Mouse (Mus musculus) kidney, adult 2 months (tissue): ENCODE measurements at regions not wholly inside any gene's neighbourhood (a gene's known extent, or its start where the extent isn't known, plus 50 kb on each side); places are given as distances from the start of the nearest gene placed in this dataset.

ENCODE experiments used
- DNase-seq: peaks from one replicate; pipeline ENCODE4 v3.0.0; 2021
- H3K27ac ChIP-seq: fragments of 200-500 bp; 2 replicates; pipeline ENCODE4 v1.5.1; 2012; ENCODE audit warnings: low read depth, low read length, control low read depth, inconsistent platforms; ENCODE audit not compliant: insufficient read depth
- H3K27me3 ChIP-seq: fragments of 200-500 bp; replicated peaks from 2 replicates; pipeline ENCODE4 v1.6.1; 2012; ENCODE audit warnings: mild to moderate bottlenecking, moderate library complexity, low read length, inconsistent platforms; ENCODE audit not compliant: control insufficient read depth, insufficient read depth
- H3K36me3 ChIP-seq: fragments of 200-500 bp; 2 replicates; pipeline ENCODE4 v1.6.1; 2012; ENCODE audit warnings: mild to moderate bottlenecking, moderate library complexity, low read length, inconsistent platforms; ENCODE audit not compliant: control insufficient read depth, insufficient read depth
- H3K4me1 ChIP-seq: fragments of 200-500 bp; 2 replicates; pipeline ENCODE4 v1.6.1; 2011; ENCODE audit warnings: low read length; ENCODE audit not compliant: control insufficient read depth, insufficient read depth
- H3K4me3 ChIP-seq: fragments of 200-500 bp; 2 replicates; pipeline ENCODE4 v1.5.1; 2011; ENCODE audit warnings: mild to moderate bottlenecking, low read depth, low read length, control low read depth; ENCODE audit not compliant: insufficient read depth
- CTCF ChIP-seq: fragments of 200-500 bp; conservative IDR thresholded peaks from 2 replicates; pipeline ENCODE4 v1.5.1; 2011; ENCODE audit warnings: low read depth, mild to moderate bottlenecking, control low read depth, low read length, moderate library complexity, mixed read lengths; ENCODE audit not compliant: insufficient read depth, insufficient read length
- POLR2A ChIP-seq: fragments of 200-500 bp; IDR thresholded peaks from one replicate; pipeline ENCODE4 v1.6.1; 2011; ENCODE audit warnings: low read depth, low read length, control low read depth
- WGBS: fragments of 180-500 bp; shearing (Covaris S2); methylation state at CpG from one replicate; pipeline ENCODE4 v1.1.7; 2018; 5-methylcytosine and 5-hydroxymethylcytosine counted together

DNA sequence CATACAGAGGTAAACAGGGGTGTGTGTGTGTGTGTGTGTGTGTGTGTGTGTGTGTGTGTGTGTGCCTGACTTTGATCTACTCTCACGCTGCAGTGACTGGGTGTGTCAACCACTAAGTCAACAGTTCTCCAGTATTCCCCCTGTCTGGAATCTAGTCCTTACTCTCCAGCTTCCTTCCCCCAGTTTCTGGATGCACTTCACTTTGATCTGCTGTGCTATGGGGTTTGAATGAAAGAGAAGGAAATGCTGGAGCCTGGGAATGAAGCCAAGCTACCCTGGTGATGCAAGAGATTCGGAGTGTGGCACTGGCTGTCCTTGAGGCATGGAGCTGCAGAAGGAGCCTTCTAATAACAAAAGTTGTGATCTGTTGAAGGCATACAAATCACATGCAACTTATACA lies 97.1 kb upstream of the Foxq1 start:
- Histone ChIP-seq H3K27ac (no peak overlapping the region), H3K36me3 (no peaks in the 10 kb centered on the region), H3K27me3 (no peaks in the 10 kb centered on the region), H3K4me3 (no peak overlapping the region), H3K4me1 (no peaks in the 10 kb centered on the region)
- TF ChIP-seq POLR2A (no peak), CTCF (no peak)
- no peak for DNase-seq
- 45% methylated on average over 2 of the region's 2 CpGs for WGBS

GRCm38 (mm10) chr13:31465141-31465540 lies 90.8 kb upstream of the Foxq1 start:
- Histone ChIP-seq H3K36me3 (no peaks in the 10 kb centered on the region), H3K4me1 (no peaks in the 10 kb centered on the region), H3K27me3 (no peaks in the 10 kb centered on the region), H3K4me3 (no peak overlapping the region), H3K27ac (no peak overlapping the region)
- WGBS = 84% methylated on average over 8 of the region's 8 CpGs
- DNase-seq = no peak
- TF ChIP-seq CTCF (no peak), POLR2A (no peak)

DNA sequence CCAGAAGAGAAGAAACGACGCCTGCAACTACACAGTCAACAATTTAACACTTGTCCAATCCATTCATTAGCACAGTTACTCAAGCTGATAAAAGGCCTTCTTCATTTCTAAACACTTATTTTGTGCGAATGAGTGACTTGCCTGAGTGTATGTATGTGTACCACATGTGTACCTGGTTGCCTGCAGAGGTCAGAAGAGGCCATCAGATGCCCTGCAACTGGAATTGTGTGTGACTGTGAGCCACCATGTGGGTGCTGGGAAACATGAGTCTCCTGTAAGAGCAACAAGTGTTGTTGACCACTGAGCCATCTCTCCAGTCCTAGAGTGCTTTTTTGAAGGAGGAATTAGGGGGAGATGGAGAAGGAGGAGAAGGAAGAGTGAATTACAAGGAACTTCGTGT lies 90.2 kb upstream of the Foxq1 start:
- H3K27me3 ChIP-seq = no peaks in the 10 kb centered on the region
- TF ChIP-seq CTCF = peak; percentile 37; the same call in 1 of the 2 replicates
- no peak for TF ChIP-seq POLR2A
- no peaks in the 10 kb centered on the region for H3K4me1 ChIP-seq
- H3K27ac ChIP-seq = no peak overlapping the region
- H3K36me3 ChIP-seq = no peaks in the 10 kb centered on the region
- WGBS = 83% methylated on average over 4 of the region's 4 CpGs
- H3K4me3 ChIP-seq = no peak overlapping the region
- DNase-seq = no peak

DNA sequence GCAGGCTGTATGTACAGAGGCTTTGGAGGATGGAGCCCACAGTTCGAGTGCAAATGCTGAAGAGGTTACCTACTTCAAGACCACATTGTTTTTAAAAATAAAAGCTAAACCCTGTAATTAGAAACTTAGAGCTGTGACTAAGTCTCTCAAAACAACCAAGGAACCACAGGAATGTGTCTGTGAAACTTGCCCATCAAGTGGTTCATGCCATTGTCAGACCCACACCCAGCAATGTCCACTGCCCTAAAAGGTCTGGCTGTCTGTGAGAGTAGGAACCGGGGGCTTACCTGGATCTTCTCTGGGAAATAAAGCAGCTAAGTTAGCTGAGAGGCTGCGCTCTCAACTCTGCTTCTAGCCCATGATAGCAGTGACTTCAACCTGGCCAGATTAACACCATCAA lies 87.8 kb upstream of the Foxq1 start:
- no peaks in the 10 kb centered on the region for H3K4me1 ChIP-seq
- 88% methylated on average over 3 of the region's 3 CpGs for WGBS
- no peaks in the 10 kb centered on the region for H3K27me3 ChIP-seq
- no peak overlapping the region for H3K4me3 ChIP-seq
- no peak for TF ChIP-seq POLR2A
- no peak for TF ChIP-seq CTCF
- DNase-seq = no peak
- no peaks in the 10 kb centered on the region for H3K36me3 ChIP-seq
- H3K27ac ChIP-seq = no peak overlapping the region

DNA sequence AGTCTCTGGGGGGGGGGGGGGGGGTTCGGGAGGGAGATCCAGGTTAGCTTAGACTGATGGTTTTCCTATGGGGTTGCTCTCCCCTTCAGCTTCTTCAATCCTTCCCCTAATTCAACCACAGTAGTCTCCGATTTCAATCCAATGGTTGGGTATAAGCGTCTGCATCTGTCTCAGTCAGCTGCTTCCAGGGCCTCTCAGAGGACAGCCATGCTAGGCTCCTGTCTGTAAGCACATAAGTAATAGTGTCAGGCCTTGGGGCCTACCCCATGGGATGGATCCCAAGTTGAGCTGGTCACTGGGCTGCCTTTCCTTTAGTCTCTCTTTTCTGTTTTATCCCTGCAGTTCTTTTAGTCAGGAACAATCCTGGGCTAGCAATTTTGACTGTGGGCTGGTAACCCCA lies 87.0 kb upstream of the Foxq1 start:
- no peak overlapping the region for H3K4me3 ChIP-seq
- 85% methylated on average over 3 of the region's 3 CpGs for WGBS
- no peak for DNase-seq
- H3K27me3 ChIP-seq = no peaks in the 10 kb centered on the region
- no peaks in the 10 kb centered on the region for H3K4me1 ChIP-seq
- H3K27ac ChIP-seq = no peak overlapping the region
- TF ChIP-seq CTCF = no peak
- TF ChIP-seq POLR2A = no peak
- H3K36me3 ChIP-seq = no peaks in the 10 kb centered on the region

DNA sequence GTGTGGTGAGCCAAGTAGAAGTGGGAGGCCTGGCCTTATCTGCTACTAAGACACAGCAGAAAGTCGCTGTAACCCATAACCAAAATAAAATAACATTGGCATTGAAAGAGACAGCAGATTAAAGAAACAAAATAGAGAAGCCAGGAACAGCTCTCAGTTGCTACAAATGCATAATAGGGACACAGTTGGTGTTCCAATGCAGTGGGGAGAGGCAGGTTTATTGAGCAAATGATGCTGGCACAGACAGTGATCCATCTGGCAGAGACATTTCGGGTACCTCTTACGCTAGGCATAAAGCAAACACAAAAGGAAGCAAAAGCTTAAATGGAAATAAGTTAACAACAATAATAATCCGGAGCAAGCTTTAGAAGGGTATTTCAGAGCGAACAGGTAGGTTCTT lies 83.6 kb upstream of the Foxq1 start:
- no peaks in the 10 kb centered on the region for H3K27me3 ChIP-seq
- peaks cover 3% of the 10 kb centered on the region; the same call in 1 of the 2 replicates for H3K4me1 ChIP-seq
- H3K27ac ChIP-seq = no peak overlapping the region
- no peak overlapping the region for H3K4me3 ChIP-seq
- 89% methylated on average over 5 of the region's 5 CpGs for WGBS
- DNase-seq = no peak
- no peak for TF ChIP-seq POLR2A
- H3K36me3 ChIP-seq = no peaks in the 10 kb centered on the region

DNA sequence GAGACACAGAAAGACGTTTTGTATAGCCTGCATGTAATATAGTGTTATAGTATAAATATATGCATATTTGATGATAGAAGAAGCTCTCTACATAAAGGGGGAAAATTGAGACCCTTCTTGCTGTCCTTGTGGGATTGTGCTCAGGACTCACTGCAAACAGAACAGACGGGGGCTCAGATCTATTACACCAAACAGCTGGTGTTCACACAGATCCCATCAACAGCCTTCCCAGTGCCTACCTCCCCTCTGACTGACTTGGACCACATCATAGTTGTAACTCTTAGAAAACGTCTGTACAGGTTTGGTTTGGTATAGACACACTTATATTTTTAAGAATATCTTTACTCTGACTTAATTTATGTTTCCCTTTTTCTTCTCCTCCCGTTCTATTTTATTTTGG lies 83.1 kb upstream of the Foxq1 start:
- Histone ChIP-seq H3K4me1 (peaks cover 3% of the 10 kb centered on the region; the same call in 1 of the 2 replicates), H3K4me3 (no peak overlapping the region), H3K36me3 (no peaks in the 10 kb centered on the region), H3K27me3 (no peaks in the 10 kb centered on the region), H3K27ac (no peak overlapping the region)
- TF ChIP-seq POLR2A (no peak), CTCF (no peak)
- 69% methylated on average over 4 of the region's 4 CpGs for WGBS
- DNase-seq = no peak

GRCm38 (mm10) chr13:31473275-31473674 lies 82.7 kb upstream of the Foxq1 start:
- no peak for TF ChIP-seq POLR2A
- no peak for TF ChIP-seq CTCF
- H3K4me3 ChIP-seq = no peak overlapping the region
- H3K4me1 ChIP-seq = peaks cover 3% of the 10 kb centered on the region; the same call in 1 of the 2 replicates
- WGBS = 91% methylated on average over 1 of the region's 1 CpGs
- no peak overlapping the region for H3K27ac ChIP-seq
- H3K36me3 ChIP-seq = no peaks in the 10 kb centered on the region
- DNase-seq = no peak
- no peaks in the 10 kb centered on the region for H3K27me3 ChIP-seq
